Mouse (Mus musculus): ENCODE data around the gene Tapt1.

GRCm38 (mm10) chr5:44225911-44226520 lies 410 bp downstream of the Tapt1 start:
- TF ChIP-seq POLR2A (IDR thresholded peaks at IDR 0.05; ENCODE audit: insufficient read depth, low read depth, low read length) (no peak), CTCF (IDR thresholded peaks at IDR 0.05) (no peak), EP300 (IDR thresholded peaks at IDR 0.05; ENCODE audit: insufficient read depth, low read depth, low read length) (no peak)

Data from heart, adult 2 months (tissue).